9 mouse cellular contexts compared by ENCODE assay signal in the genomic region with DNA sequence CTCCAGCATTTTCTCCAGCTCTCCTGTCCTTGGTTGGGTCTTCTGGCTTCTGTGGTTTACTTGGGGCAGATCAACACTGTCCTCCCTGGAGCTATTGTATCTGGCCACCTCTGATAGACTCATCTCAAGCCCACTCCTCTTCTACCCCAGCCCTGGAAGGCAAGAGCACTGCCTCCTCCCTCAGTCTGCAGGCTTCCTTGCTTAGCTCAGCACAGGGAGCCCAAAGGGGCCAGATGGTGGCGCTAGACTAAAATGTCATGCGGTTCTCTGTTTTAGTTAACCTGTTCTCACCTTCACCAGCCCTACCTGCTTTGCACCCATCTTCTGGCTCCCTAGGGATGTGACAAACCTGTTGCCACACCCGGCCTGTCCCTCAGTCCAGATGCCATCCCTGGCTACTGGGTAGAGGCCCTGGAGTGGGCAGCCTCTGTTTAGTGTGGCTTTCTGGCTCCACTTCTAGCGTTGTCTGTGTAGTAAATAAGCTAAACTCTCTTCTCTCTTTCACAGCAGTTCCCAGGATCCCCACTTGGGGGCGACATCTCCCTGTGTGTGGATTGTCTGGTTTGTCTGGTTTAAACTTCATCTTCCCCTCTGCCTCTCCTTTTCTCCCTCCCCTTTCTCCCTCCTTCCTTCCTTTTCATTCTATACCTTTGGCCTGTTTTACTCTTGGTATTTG. TPM values are rescaled to one million over a fixed set of nuclear protein-coding genes. Genes with fewer than 3 reads are reported as not detected.
A peak's percentile ranks its signal among the peaks of the same experiment; 100 is the strongest.
DNase-seq lines count a peak whose midpoint lies in the region; ATAC-seq and TF ChIP-seq lines count a peak whose summit lies in the region.
"Had no signal": no experiment of that assay in that cellular context is flagged by ENCODE, and none has a peak within 500 bp of the region (broad histone marks: within the 10 kb centered on the region; RNA-seq: fewer than 3 reads in every experiment).

No protein-coding gene starts in this region.

- no peak overlapping the region for H3K27ac ChIP-seq in heart, embryonic 10.5 days
- H3K27ac ChIP-seq in embryonic facial prominence, embryonic 11.5 days (replicated peaks; ENCODE audit: low read depth, low read length): no peak overlapping the region
- H3K27ac ChIP-seq in hindbrain, embryonic 11.5 days (ENCODE audit: low read depth, low read length): no peak overlapping the region
- H3K27ac ChIP-seq in midbrain, embryonic 13.5 days: no peak overlapping the region
- no peak overlapping the region for H3K27ac ChIP-seq in testis, adult 2 months (ENCODE audit: control insufficient read depth, insufficient read depth, low read depth, low read length)
- H3K27ac ChIP-seq: liver, embryonic 13.5 days had no signal

- 0 out of 2 replicates have a peak, but pooled peaks cover 2% of the 10 kb centered on the region for H3K27me3 ChIP-seq in heart, embryonic 10.5 days (ENCODE audit: insufficient read depth, poor library complexity, severe bottlenecking)
- no peaks in the 10 kb centered on the region for H3K27me3 ChIP-seq in embryonic facial prominence, embryonic 11.5 days (ENCODE audit: control insufficient read depth, insufficient read depth, low read length)
- H3K27me3 ChIP-seq in hindbrain, embryonic 11.5 days (ENCODE audit: control insufficient read depth, insufficient read depth, low read length): no peaks in the 10 kb centered on the region
- no peaks in the 10 kb centered on the region; the same call in 1 of the 2 replicates for H3K27me3 ChIP-seq in midbrain, embryonic 13.5 days
- no peaks in the 10 kb centered on the region for H3K27me3 ChIP-seq in testis, adult 2 months (ENCODE audit: control insufficient read depth, insufficient read depth, low read length)
- H3K27me3 ChIP-seq: liver, embryonic 13.5 days had no signal

- no peak for ATAC-seq in embryonic facial prominence, embryonic 11.5 days (replicated peaks; ENCODE audit: insufficient number of reproducible peaks, low FRiP score, low TSS enrichment, low read depth)
- ATAC-seq in hindbrain, embryonic 11.5 days (ENCODE audit: low FRiP score): 0 out of 2 replicates have a peak, but pooled peaks have one; percentile 47
- ATAC-seq in midbrain, embryonic 13.5 days: peak; percentile 62

- no peaks in the 10 kb centered on the region for H3K36me3 ChIP-seq in heart, embryonic 10.5 days
- H3K36me3 ChIP-seq in embryonic facial prominence, embryonic 11.5 days (replicated peaks; ENCODE audit: control insufficient read depth, insufficient read depth, low read depth, low read length): no peaks in the 10 kb centered on the region
- H3K36me3 ChIP-seq in hindbrain, embryonic 11.5 days (ENCODE audit: control insufficient read depth, insufficient read depth, low read length): no peaks in the 10 kb centered on the region
- H3K36me3 ChIP-seq in midbrain, embryonic 13.5 days: no peaks in the 10 kb centered on the region
- H3K36me3 ChIP-seq in testis, adult 2 months (ENCODE audit: control insufficient read depth, insufficient read depth, low read length): no peaks in the 10 kb centered on the region
- H3K36me3 ChIP-seq: liver, embryonic 13.5 days had no signal

- H3K4me2 ChIP-seq in embryonic facial prominence, embryonic 11.5 days (ENCODE audit: low read depth, low read length): no peak overlapping the region
- no peak overlapping the region for H3K4me2 ChIP-seq in hindbrain, embryonic 11.5 days (replicated peaks; ENCODE audit: low read depth, low read length)
- H3K4me2 ChIP-seq in midbrain, embryonic 13.5 days (replicated peaks): no peak overlapping the region
- H3K4me2 ChIP-seq: liver, embryonic 13.5 days had no signal

- H3K4me1 ChIP-seq in heart, embryonic 10.5 days: no peaks in the 10 kb centered on the region
- H3K4me1 ChIP-seq in embryonic facial prominence, embryonic 11.5 days (ENCODE audit: control insufficient read depth, insufficient read depth, low read length): no peaks in the 10 kb centered on the region
- H3K4me1 ChIP-seq in hindbrain, embryonic 11.5 days (replicated peaks; ENCODE audit: control insufficient read depth, insufficient read depth, low read length): no peaks in the 10 kb centered on the region
- H3K4me1 ChIP-seq in midbrain, embryonic 13.5 days (replicated peaks): no peaks in the 10 kb centered on the region
- H3K4me1 ChIP-seq in testis, adult 2 months (ENCODE audit: control insufficient read depth, insufficient read depth, low read length): no peaks in the 10 kb centered on the region
- H3K4me1 ChIP-seq: liver, embryonic 13.5 days had no signal

- no peak overlapping the region for H3K9ac ChIP-seq in embryonic facial prominence, embryonic 11.5 days (replicated peaks; ENCODE audit: low read length)
- no peak overlapping the region for H3K9ac ChIP-seq in hindbrain, embryonic 11.5 days (ENCODE audit: low read depth, low read length)
- no peak overlapping the region for H3K9ac ChIP-seq in midbrain, embryonic 13.5 days (replicated peaks)
- H3K9ac ChIP-seq: liver, embryonic 13.5 days had no signal

- H3K9me3 ChIP-seq in heart, embryonic 10.5 days: no peaks in the 10 kb centered on the region
- no peaks in the 10 kb centered on the region for H3K9me3 ChIP-seq in embryonic facial prominence, embryonic 11.5 days (replicated peaks; ENCODE audit: control insufficient read depth, low read length)
- H3K9me3 ChIP-seq in hindbrain, embryonic 11.5 days (ENCODE audit: control insufficient read depth, low read length): no peaks in the 10 kb centered on the region
- no peaks in the 10 kb centered on the region for H3K9me3 ChIP-seq in midbrain, embryonic 13.5 days
- H3K9me3 ChIP-seq: liver, embryonic 13.5 days had no signal

- H3K4me3 ChIP-seq in heart, embryonic 10.5 days: no peak overlapping the region
- H3K4me3 ChIP-seq in embryonic facial prominence, embryonic 11.5 days (ENCODE audit: low read depth, low read length): no peak overlapping the region
- H3K4me3 ChIP-seq in hindbrain, embryonic 11.5 days (ENCODE audit: low read depth, low read length): no peak overlapping the region
- H3K4me3 ChIP-seq in midbrain, embryonic 13.5 days (replicated peaks): no peak overlapping the region
- H3K4me3 ChIP-seq in testis, adult 2 months (ENCODE audit: control insufficient read depth, low read depth, low read length): no peak overlapping the region
- H3K4me3 ChIP-seq: liver, embryonic 13.5 days had no signal

- TF ChIP-seq CTCF in testis, adult 2 months (IDR thresholded peaks at IDR 0.05; ENCODE audit: control insufficient read depth, insufficient read depth, insufficient replicate concordance, low read depth, low read length): 0 out of 2 replicates have a peak, but pooled peaks have one; percentile 21

- no peak for TF ChIP-seq POLR2A in testis, adult 2 months (IDR thresholded peaks at IDR 0.05; ENCODE audit: control insufficient read depth, low read depth, low read length)

- WGBS in heart, embryonic 10.5 days: 16% methylated on average over 5 of the region's 5 CpGs
- 16% methylated on average over 5 of the region's 5 CpGs for WGBS in embryonic facial prominence, embryonic 11.5 days
- WGBS in hindbrain, embryonic 11.5 days: 15% methylated on average over 5 of the region's 5 CpGs
- WGBS in midbrain, embryonic 13.5 days: 18% methylated on average over 5 of the region's 5 CpGs

- DNase-seq in heart, adult 9 months (ENCODE audit: low spot score in 2 of 2): peak; percentile 8 to 39
- no peak for DNase-seq in heart, embryonic 10.5 days (ENCODE audit: low spot score)
- peak; percentile 80 for DNase-seq in adrenal gland, postnatal 14 days
- DNase-seq in embryonic facial prominence, embryonic 11.5 days (ENCODE audit: low spot score): peak; percentile 75
- peak; percentile 87 for DNase-seq in hindbrain, embryonic 11.5 days (ENCODE audit: low spot score)
- DNase-seq in layer of hippocampus, postnatal 14 days (ENCODE audit: low spot score in 2 of 2): peak; percentile 82 to 89
- DNase-seq: liver, embryonic 13.5 days had no signal

RNA-seq across cellular contexts. Expression of a gene that starts 16.0 kb away (rescaled TPM):
- 2.8 and 3.0 TPM in 2 replicates for polyA plus RNA-seq in heart, embryonic 10.5 days (2016; fragmentation: Nextera tagmentation; extraction: Ambion mirVana)
- 80.7 and 91.7 TPM in 2 replicates for total RNA-seq in adrenal gland, postnatal 14 days (2021)
- polyA plus RNA-seq in embryonic facial prominence, embryonic 11.5 days (2014; fragmentation: Nextera tagmentation; extraction: Ambion mirVana): 12.3 and 13.2 TPM in 2 replicates
- 27.2 and 30.3 TPM in 2 replicates for polyA plus RNA-seq in hindbrain, embryonic 11.5 days (2014; fragmentation: Nextera tagmentation; extraction: Ambion mirVana)
- total RNA-seq in layer of hippocampus, postnatal 14 days (2021): 10 to 100 TPM; 74.8 to 78.5 TPM
- polyA plus RNA-seq in midbrain, embryonic 13.5 days (2015; fragmentation: Nextera tagmentation; extraction: Ambion mirVana): 7.2 and 7.6 TPM in 2 replicates
- polyA plus RNA-seq in testis, adult 2 months (2012; rRNA removed): 45.8 and 57.4 TPM in 2 replicates
